Mouse (Mus musculus) small intestine, adult 2 months (tissue): ENCODE measurements around the gene AU022252.

Experiments used
- CTCF ChIP-seq: fragments of 200-500 bp; IDR thresholded peaks from 2 replicates; pipeline ENCODE4 v1.5.1; 2012; ENCODE audit warnings: low read depth, mild to moderate bottlenecking, control low read depth, inconsistent platforms, low read length, moderate library complexity, mixed read lengths; ENCODE audit not compliant: insufficient replicate concordance, insufficient read length; ENCODE audit errors: extremely low read depth
- POLR2A ChIP-seq: fragments of 200-500 bp; IDR thresholded peaks from 2 replicates; pipeline ENCODE4 v1.6.1; 2012; ENCODE audit warnings: low read depth, mild to moderate bottlenecking, control low read depth, inconsistent platforms, low read length, moderate library complexity

DNA sequence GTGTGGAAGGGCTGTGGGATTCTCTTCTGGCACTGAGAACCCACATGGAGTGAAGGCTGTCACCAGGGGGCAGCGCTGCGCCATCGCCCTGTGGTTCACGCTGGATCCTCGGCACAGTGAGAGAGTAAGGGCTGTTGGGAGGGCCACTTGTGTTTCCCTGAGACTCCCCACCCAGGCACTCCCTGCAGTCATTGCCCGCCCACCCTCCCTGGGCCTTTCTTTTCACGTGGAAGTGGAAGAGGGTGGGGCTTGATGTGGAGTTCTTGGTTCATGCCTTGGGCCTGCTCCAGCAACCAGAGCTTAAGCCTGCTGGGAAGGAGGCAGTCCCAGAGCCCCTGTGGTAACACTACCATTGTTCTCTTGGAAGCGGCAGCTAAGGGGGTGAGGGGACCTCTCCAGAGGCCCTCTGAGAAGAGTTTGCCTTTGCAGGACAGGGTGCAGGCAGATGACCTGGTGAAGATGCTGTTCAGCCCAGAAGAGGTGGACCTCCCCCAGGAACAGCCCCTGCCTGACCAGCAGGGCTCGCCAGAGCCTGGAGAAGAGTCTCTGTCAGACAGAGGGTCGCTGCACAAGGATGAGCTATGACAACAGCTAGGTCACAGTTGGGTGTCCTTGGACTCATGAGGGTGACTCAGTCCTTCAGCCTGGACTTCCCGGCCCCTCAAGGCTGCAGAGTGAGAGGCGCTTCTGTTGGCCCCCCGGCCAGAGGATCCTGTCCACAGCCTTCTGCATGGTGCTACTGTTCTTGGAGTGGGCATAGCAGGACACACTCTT, 15.1 kb upstream of the AU022252 start:
- peak; percentile 78 for TF ChIP-seq CTCF
- TF ChIP-seq POLR2A, result no peak
